Mouse (Mus musculus) erythroblast, embryonic 14.5 days (primary cell): ENCODE measurements around the gene Phykpl. TPM values are rescaled to one million over a fixed set of nuclear protein-coding genes. Genes with fewer than 3 reads are reported as not detected.

Experiments used
- H3K27me3 ChIP-seq: 2 replicates; pipeline ENCODE4 v1.6.1; 2012; ENCODE audit warnings: inconsistent platforms; ENCODE audit not compliant: control insufficient read depth
- H3K36me3 ChIP-seq: 2 replicates; pipeline ENCODE4 v1.6.1; 2012; ENCODE audit warnings: mild to moderate bottlenecking, inconsistent platforms; ENCODE audit not compliant: control insufficient read depth
- H3K4me1 ChIP-seq: 2 replicates; pipeline ENCODE4 v1.6.1; 2012; ENCODE audit warnings: inconsistent platforms; ENCODE audit not compliant: control insufficient read depth
- H3K4me3 ChIP-seq: replicated peaks from 2 replicates; pipeline ENCODE3; 2012; ENCODE audit warnings: moderate library complexity, mild to moderate bottlenecking, inconsistent platforms
- H3K9me3 ChIP-seq: 2 replicates; pipeline ENCODE4 v1.6.1; 2012; ENCODE audit warnings: low read length, inconsistent platforms, mixed read lengths; ENCODE audit not compliant: control insufficient read depth
- GATA1 ChIP-seq: IDR thresholded peaks from 2 replicates; pipeline ENCODE4 v1.6.1; 2012; ENCODE audit warnings: low read length, inconsistent platforms, mixed read lengths
- TAL1 ChIP-seq: IDR thresholded peaks from 3 replicates; pipeline ENCODE4 v1.6.1; 2012; ENCODE audit warnings: low read length, inconsistent platforms, mixed read lengths
- polyA plus RNA-seq: library from polyadenylated mRNA; stranded (reverse); fragments of >175 nt; gene quantifications from 2 replicates; pipeline ENCODE4 v1.2.3, GENCODE M21; 2012

Gene Phykpl
- polyA plus RNA-seq: 0.62 and 0.69 TPM in 2 replicates

DNA sequence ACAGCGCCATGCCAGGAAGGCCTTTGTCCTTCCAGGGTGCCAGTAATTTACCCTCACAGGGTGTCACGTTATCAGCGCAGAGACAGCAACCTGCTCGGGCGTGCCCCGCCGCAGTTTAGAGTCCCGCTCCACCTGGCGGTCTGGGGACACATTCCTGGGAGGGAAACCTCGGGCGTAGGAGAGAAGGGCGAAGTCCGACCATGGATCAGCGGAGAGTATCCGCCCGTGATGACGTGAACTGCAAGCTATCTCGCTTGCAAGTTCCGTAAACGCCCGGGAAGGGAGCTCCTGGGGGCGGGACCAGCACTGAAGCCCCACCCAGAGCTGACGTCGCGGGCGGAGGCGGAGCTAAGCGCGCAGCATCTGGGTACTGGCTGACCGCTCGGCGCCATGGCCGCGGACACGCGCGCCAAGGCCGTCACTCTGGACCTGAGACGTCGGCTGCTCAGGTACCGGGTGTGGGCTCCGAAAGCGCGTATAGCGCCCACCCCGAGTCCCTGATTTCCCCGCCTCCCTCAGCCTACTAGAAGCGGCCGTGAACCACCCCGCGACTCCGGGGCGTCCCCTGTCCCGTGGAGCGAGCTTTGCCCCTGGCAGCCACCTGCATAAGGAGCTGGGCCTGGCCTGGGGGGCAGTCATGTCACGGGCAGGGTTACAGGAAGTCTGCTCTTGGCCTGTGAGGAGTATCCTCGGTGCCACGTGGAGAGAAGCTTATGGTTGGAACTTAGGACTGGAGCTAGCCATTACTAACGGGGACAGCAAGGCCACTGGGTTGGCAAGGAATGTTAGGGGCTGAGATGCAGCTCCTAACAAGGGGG lies at the start of gene Phykpl:
Gene Phykpl (plus strand): TSS at position 327 of the 818 bp plus-strand sequence.
- Histone ChIP-seq H3K4me1 (peaks cover 49% of the 10 kb centered on the region), H3K9me3 (no peaks in the 10 kb centered on the region), H3K4me3 (peak within 1 kb of the TSS; percentile 82), H3K27me3 (no peaks in the 10 kb centered on the region), H3K36me3 (peaks cover 43% of the 10 kb centered on the region)
- TF ChIP-seq GATA1 (peak; percentile 79), TAL1 (peak; percentile 31; the same call in 1 of the 3 replicates)

GRCm38 (mm10) chr11:51538388-51538787 lies 46.2 kb upstream of the Phykpl start:
- no peak overlapping the region for H3K4me3 ChIP-seq
- H3K4me1 ChIP-seq: peaks cover 3% of the 10 kb centered on the region; the same call in 1 of the 2 replicates
- H3K27me3 ChIP-seq: no peaks in the 10 kb centered on the region
- H3K9me3 ChIP-seq: no peaks in the 10 kb centered on the region
- no peaks in the 10 kb centered on the region for H3K36me3 ChIP-seq
- no peak for TF ChIP-seq GATA1

GRCm38 (mm10) chr11:51538919-51539758 lies 45.4 kb upstream of the Phykpl start:
- H3K4me1 ChIP-seq: peaks cover 4% of the 10 kb centered on the region
- no peaks in the 10 kb centered on the region for H3K27me3 ChIP-seq
- TF ChIP-seq TAL1 (no peak), GATA1 (no peak)
- no peak overlapping the region for H3K4me3 ChIP-seq
- no peaks in the 10 kb centered on the region for H3K9me3 ChIP-seq
- no peaks in the 10 kb centered on the region for H3K36me3 ChIP-seq

DNA sequence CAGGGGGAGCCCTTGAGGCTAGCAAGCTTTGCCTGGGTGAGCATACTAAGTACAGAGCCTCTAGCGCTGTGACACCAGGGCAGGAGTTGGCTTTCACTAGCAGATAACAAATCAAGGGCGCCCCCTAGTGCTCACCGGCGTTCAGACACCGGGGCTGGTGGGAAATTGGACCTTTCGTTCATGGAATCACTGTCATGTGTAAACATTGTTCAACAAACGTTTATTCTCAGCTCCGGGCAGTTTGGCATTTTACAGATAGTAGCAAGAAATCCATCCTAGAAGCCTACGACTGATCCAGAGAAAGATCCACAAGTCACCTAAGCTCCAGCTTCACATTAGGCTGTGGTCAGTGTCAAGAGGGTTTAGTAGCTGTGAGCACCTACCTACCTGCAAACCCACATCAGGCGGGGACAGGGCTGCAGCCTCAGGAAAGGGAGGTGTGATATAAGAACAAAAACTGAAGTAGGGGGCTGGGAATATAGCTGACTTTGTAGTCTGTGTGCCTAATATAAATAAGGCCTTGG lies 44.7 kb upstream of the Phykpl start:
- no peak overlapping the region for H3K4me3 ChIP-seq
- no peaks in the 10 kb centered on the region for H3K36me3 ChIP-seq
- H3K27me3 ChIP-seq: no peaks in the 10 kb centered on the region
- no peak for TF ChIP-seq GATA1
- TF ChIP-seq TAL1: no peak
- peaks cover 9% of the 10 kb centered on the region for H3K4me1 ChIP-seq
- H3K9me3 ChIP-seq: no peaks in the 10 kb centered on the region

- Histone ChIP-seq H3K4me1 (peaks cover 9% of the 10 kb centered on the region), H3K27me3 (no peaks in the 10 kb centered on the region), H3K9me3 (no peaks in the 10 kb centered on the region), H3K4me3 (no peak overlapping the region), H3K36me3 (no peaks in the 10 kb centered on the region)
- TF ChIP-seq GATA1 (no peak), TAL1 (no peak)
These were observed 42.1 kb upstream of the Phykpl start for GRCm38 (mm10) chr11:51542424-51542823.

GRCm38 (mm10) chr11:51543487-51544050 lies 41.0 kb upstream of the Phykpl start:
- H3K4me1 ChIP-seq: peaks cover 9% of the 10 kb centered on the region
- H3K4me3 ChIP-seq: no peak overlapping the region
- H3K9me3 ChIP-seq: no peaks in the 10 kb centered on the region
- TF ChIP-seq GATA1 (no peak), TAL1 (no peak)
- H3K27me3 ChIP-seq: no peaks in the 10 kb centered on the region
- H3K36me3 ChIP-seq: no peaks in the 10 kb centered on the region

DNA sequence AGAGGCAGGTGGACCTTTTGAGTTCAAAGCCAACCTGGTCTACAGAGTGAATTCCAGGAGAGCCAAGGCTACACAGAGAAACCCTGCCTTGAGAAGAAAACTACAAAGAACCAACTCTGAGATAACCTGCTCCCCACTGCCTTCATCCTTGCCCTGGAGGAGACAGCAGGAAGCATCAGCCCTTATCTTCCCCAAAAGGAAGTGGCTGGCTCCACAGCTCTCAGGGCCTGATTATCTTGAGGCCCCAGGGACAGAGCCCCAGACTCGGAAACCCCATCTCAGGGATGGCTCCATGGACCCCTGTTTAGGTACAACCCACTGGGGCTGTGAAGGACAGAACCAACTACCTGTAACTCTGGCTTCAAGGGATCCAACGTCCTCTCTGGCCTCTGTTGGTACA lies 40.1 kb upstream of the Phykpl start:
- Histone ChIP-seq H3K27me3 (no peaks in the 10 kb centered on the region), H3K9me3 (no peaks in the 10 kb centered on the region), H3K4me1 (peaks cover 9% of the 10 kb centered on the region), H3K36me3 (no peaks in the 10 kb centered on the region), H3K4me3 (no peak overlapping the region)
- TF ChIP-seq TAL1 (no peak), GATA1 (no peak)

DNA sequence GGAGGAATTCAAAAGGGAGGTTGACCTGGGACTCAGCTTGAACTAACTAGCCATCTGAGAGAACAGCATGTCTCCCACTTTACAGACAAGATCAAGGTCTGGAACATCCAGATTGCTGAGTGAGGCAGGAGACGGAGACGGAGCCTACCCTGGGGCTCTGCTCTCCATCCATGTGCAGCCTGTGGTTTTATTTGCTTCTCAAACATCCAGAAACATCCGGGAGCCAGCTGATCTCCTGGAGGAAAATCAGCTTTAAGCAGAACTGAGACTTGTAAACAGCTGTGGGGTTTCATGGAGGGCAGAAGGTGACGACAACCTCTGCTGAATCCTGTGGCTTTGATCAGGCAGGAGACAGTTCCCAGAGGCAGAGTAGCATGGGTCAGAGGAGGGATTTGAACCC lies 38.7 kb upstream of the Phykpl start:
- Histone ChIP-seq H3K4me3 (no peak overlapping the region), H3K36me3 (no peaks in the 10 kb centered on the region), H3K27me3 (no peaks in the 10 kb centered on the region; the same call in 1 of the 2 replicates), H3K4me1 (peaks cover 9% of the 10 kb centered on the region), H3K9me3 (no peaks in the 10 kb centered on the region)
- TF ChIP-seq TAL1 (no peak), GATA1 (no peak)
